Mouse (Mus musculus) thymus, postnatal 14 days (tissue): Measurements from ENCODE around the gene Inpp5d.

Experiments
- DNase-seq: peaks from one replicate; pipeline ENCODE4 v3.0.0; 2021

The Inpp5d gene

GRCm38 (mm10) chr1:87625254-87626025 lies 5.3 kb downstream of the Inpp5d start:
- DNase-seq = no peak

GRCm38 (mm10) chr1:87626344-87626743 lies 6.2 kb downstream of the Inpp5d start:
- DNase-seq = peak; percentile 85

- no peak for DNase-seq
These were observed 8.0 kb downstream of the Inpp5d start for GRCm38 (mm10) chr1:87628085-87628484.

- DNase-seq = no peak
These were observed 11.5 kb downstream of the Inpp5d start for GRCm38 (mm10) chr1:87631584-87631983.

GRCm38 (mm10) chr1:87632163-87632562 lies 12.1 kb downstream of the Inpp5d start:
- DNase-seq = no peak

- DNase-seq = no peak
These were observed 16.6 kb downstream of the Inpp5d start for GRCm38 (mm10) chr1:87636716-87637117.

GRCm38 (mm10) chr1:87637121-87637877 lies 17.2 kb downstream of the Inpp5d start:
- peak; percentile 66 for DNase-seq

GRCm38 (mm10) chr1:87637878-87638600 lies 17.9 kb downstream of the Inpp5d start:
- DNase-seq = no peak

GRCm38 (mm10) chr1:87639724-87640123 lies 19.6 kb downstream of the Inpp5d start:
- no peak for DNase-seq

GRCm38 (mm10) chr1:87640165-87640661 lies 20.1 kb downstream of the Inpp5d start:
- DNase-seq = no peak

GRCm38 (mm10) chr1:87643016-87643415 lies 22.9 kb downstream of the Inpp5d start:
- DNase-seq = no peak

GRCm38 (mm10) chr1:87645041-87645440 lies 24.9 kb downstream of the Inpp5d start:
- no peak for DNase-seq

GRCm38 (mm10) chr1:87645748-87646147 lies 25.6 kb downstream of the Inpp5d start:
- no peak for DNase-seq

- no peak for DNase-seq
These were observed 27.7 kb downstream of the Inpp5d start for GRCm38 (mm10) chr1:87647820-87648219.

- no peak for DNase-seq
These were observed 28.5 kb downstream of the Inpp5d start for GRCm38 (mm10) chr1:87648657-87649056.

GRCm38 (mm10) chr1:87649219-87649805 lies 29.2 kb downstream of the Inpp5d start:
- no peak for DNase-seq

GRCm38 (mm10) chr1:87649958-87650474 lies 29.9 kb downstream of the Inpp5d start:
- no peak for DNase-seq

GRCm38 (mm10) chr1:87650611-87651079 lies 30.5 kb downstream of the Inpp5d start:
- peak; percentile 57 for DNase-seq

GRCm38 (mm10) chr1:87651436-87651835 lies 31.3 kb downstream of the Inpp5d start:
- DNase-seq = no peak

GRCm38 (mm10) chr1:87655101-87655500 lies 35.0 kb downstream of the Inpp5d start:
- DNase-seq = no peak

GRCm38 (mm10) chr1:87658063-87658462 lies 38.0 kb downstream of the Inpp5d start:
- no peak for DNase-seq

GRCm38 (mm10) chr1:87658485-87658884 lies 38.4 kb downstream of the Inpp5d start:
- no peak for DNase-seq
